Mouse (Mus musculus) forebrain, postnatal 0 days (tissue): ENCODE results near the gene Dlgap4. TPM values are rescaled to one million over a fixed set of nuclear protein-coding genes. Genes with fewer than 3 reads are reported as not detected.
A peak's percentile ranks its signal among the peaks of the same experiment; 100 is the strongest.

Experiments used
- ATAC-seq: fragments of 200-750 bp; cut with Nextera tagmentation; 2 replicates; pipeline ENCODE4 v1.8.0; 2017; ENCODE audit warnings: mild to moderate bottlenecking, moderate library complexity
- DNase-seq: peaks from one replicate; pipeline ENCODE4 v3.0.0-alpha.2; 2015
- H3K27ac ChIP-seq: fragments of 300-500 bp; sonication (generic); 2 replicates; pipeline ENCODE4 v1.5.1; 2014; ENCODE audit warnings: low read depth, mild to moderate bottlenecking, antibody characterized with exemption, low read length, moderate library complexity, mixed read lengths
- H3K27me3 ChIP-seq: fragments of 300-500 bp; sonication (generic); 2 replicates; pipeline ENCODE4 v1.6.1; 2014; ENCODE audit warnings: mild to moderate bottlenecking, low read length, mixed read lengths; ENCODE audit not compliant: insufficient read depth
- H3K36me3 ChIP-seq: fragments of 300-500 bp; sonication (generic); 2 replicates; pipeline ENCODE4 v1.6.1; 2014; ENCODE audit warnings: mild to moderate bottlenecking, moderate library complexity; ENCODE audit not compliant: insufficient read depth
- H3K4me1 ChIP-seq: fragments of 300-500 bp; sonication (generic); 2 replicates; pipeline ENCODE4 v1.6.1; 2014; ENCODE audit warnings: antibody characterized with exemption; ENCODE audit not compliant: insufficient read depth
- H3K4me2 ChIP-seq: fragments of 300-500 bp; sonication (generic); 2 replicates; pipeline ENCODE4 v1.6.1; 2014; ENCODE audit warnings: low read depth, mild to moderate bottlenecking, moderate library complexity
- H3K4me3 ChIP-seq: fragments of 300-500 bp; sonication (generic); 2 replicates; pipeline ENCODE4 v1.5.1; 2014; ENCODE audit warnings: low read depth, low read length, mixed read lengths
- H3K9ac ChIP-seq: fragments of 300-500 bp; sonication (generic); 2 replicates; pipeline ENCODE4 v1.6.1; 2014; ENCODE audit warnings: mild to moderate bottlenecking
- H3K9me3 ChIP-seq: fragments of 300-500 bp; sonication (generic); 2 replicates; pipeline ENCODE4 v1.6.1; 2016; ENCODE audit warnings: low read length
- CTCF ChIP-seq: sonication (generic); IDR thresholded peaks from 2 replicates; pipeline ENCODE4 v1.5.1; 2016; ENCODE audit warnings: antibody characterized with exemption, control low read depth, low read depth
- WGBS: fragments of 180-500 bp; shearing (Covaris S2); extraction: QIAGEN DNeasy Blood & Tissue Kit; methylation state at CpG from one replicate; pipeline ENCODE4 v1.1.7; 2014; 5-methylcytosine and 5-hydroxymethylcytosine counted together
- polyA plus RNA-seq: library from polyadenylated mRNA; unstranded; fragments of >200 nt; fragmentation: Nextera tagmentation; extraction: Ambion mirVana; gene quantifications from 2 replicates; pipeline ENCODE4 v1.2.1, GENCODE M21; 2015
- total RNA-seq: library from RNA; depleted of rRNA; stranded (reverse); fragments of >200 nt; gene quantifications from 2 replicates; pipeline ENCODE4 v1.2.3, GENCODE M21; 2014

The Dlgap4 gene
- total and polyA plus RNA-seq, 2 experiments from 2014 or later: 218 to 354 TPM

GRCm38 (mm10) chr2:156617536-156617935 is 4.0 kb downstream of the Dlgap4 start:
- no peak for TF ChIP-seq CTCF
- H3K4me3 ChIP-seq: no peak overlapping the region
- ATAC-seq: no peak
- peak; percentile 24 for DNase-seq
- H3K9ac ChIP-seq: no peak overlapping the region
- 0 out of 2 replicates have a peak, but pooled peaks cover 3% of the 10 kb centered on the region for H3K4me1 ChIP-seq
- WGBS: 19% methylated on average over 11 of the region's 11 CpGs
- no peak overlapping the region for H3K27ac ChIP-seq
- no peaks in the 10 kb centered on the region for H3K36me3 ChIP-seq
- no peaks in the 10 kb centered on the region for H3K9me3 ChIP-seq
- H3K27me3 ChIP-seq: no peaks in the 10 kb centered on the region
- H3K4me2 ChIP-seq: peak overlapping the region; percentile 11; the same call in 1 of the 2 replicates

- Histone ChIP-seq H3K4me2 (no peak overlapping the region), H3K27me3 (no peaks in the 10 kb centered on the region), H3K9me3 (no peaks in the 10 kb centered on the region), H3K4me3 (no peak overlapping the region), H3K36me3 (no peaks in the 10 kb centered on the region), H3K27ac (no peak overlapping the region), H3K4me1 (no peaks in the 10 kb centered on the region), H3K9ac (no peak overlapping the region)
- DNase-seq (no peak), ATAC-seq (no peak)
- 84% methylated on average over 8 of the region's 8 CpGs for WGBS
- no peak for TF ChIP-seq CTCF
These were observed 7.4 kb downstream of the Dlgap4 start for GRCm38 (mm10) chr2:156620874-156621273.

- DNase-seq: no peak
- no peaks in the 10 kb centered on the region for H3K9me3 ChIP-seq
- WGBS: 39% methylated on average over 5 of the region's 5 CpGs
- TF ChIP-seq CTCF: no peak
- no peak overlapping the region for H3K4me3 ChIP-seq
- H3K4me2 ChIP-seq: no peak overlapping the region
- H3K27me3 ChIP-seq: no peaks in the 10 kb centered on the region
- H3K9ac ChIP-seq: no peak overlapping the region
- H3K27ac ChIP-seq: no peak overlapping the region
- H3K4me1 ChIP-seq: no peaks in the 10 kb centered on the region
- no peaks in the 10 kb centered on the region for H3K36me3 ChIP-seq
- ATAC-seq: peak; percentile 44; the same call in 1 of the 2 replicates
These were observed 7.9 kb downstream of the Dlgap4 start for GRCm38 (mm10) chr2:156621449-156621848.

- no peak for ATAC-seq
These were observed 8.7 kb downstream of the Dlgap4 start for GRCm38 (mm10) chr2:156622192-156622591.

GRCm38 (mm10) chr2:156623246-156623645 is 9.7 kb downstream of the Dlgap4 start:
- H3K9ac ChIP-seq: no peak overlapping the region
- DNase-seq: no peak
- no peaks in the 10 kb centered on the region for H3K9me3 ChIP-seq
- H3K27me3 ChIP-seq: no peaks in the 10 kb centered on the region
- no peak overlapping the region for H3K4me2 ChIP-seq
- 100% methylated on average over 2 of the region's 2 CpGs for WGBS
- no peak overlapping the region for H3K27ac ChIP-seq
- TF ChIP-seq CTCF: no peak
- no peaks in the 10 kb centered on the region for H3K4me1 ChIP-seq
- H3K36me3 ChIP-seq: no peaks in the 10 kb centered on the region
- no peak for ATAC-seq
- no peak overlapping the region for H3K4me3 ChIP-seq

More at GRCm38 (mm10) chr2:156622192-156622591, 8.7 kb downstream of the Dlgap4 start:
- WGBS: 85% methylated on average over 6 of the region's 6 CpGs
- Histone ChIP-seq H3K36me3 (no peaks in the 10 kb centered on the region), H3K4me3 (no peak overlapping the region), H3K4me1 (no peaks in the 10 kb centered on the region), H3K4me2 (no peak overlapping the region), H3K27ac (no peak overlapping the region), H3K9me3 (no peaks in the 10 kb centered on the region), H3K27me3 (no peaks in the 10 kb centered on the region), H3K9ac (no peak overlapping the region)
- DNase-seq: no peak
- TF ChIP-seq CTCF: no peak

- H3K4me2 ChIP-seq: no peak overlapping the region
- H3K36me3 ChIP-seq: no peaks in the 10 kb centered on the region
- H3K9ac ChIP-seq: no peak overlapping the region
- H3K4me1 ChIP-seq: no peaks in the 10 kb centered on the region
- no peak for TF ChIP-seq CTCF
- no peak for DNase-seq
- 87% methylated on average over 18 of the region's 18 CpGs for WGBS
- no peaks in the 10 kb centered on the region for H3K9me3 ChIP-seq
- no peak overlapping the region for H3K4me3 ChIP-seq
- no peak for ATAC-seq
- H3K27ac ChIP-seq: no peak overlapping the region
- H3K27me3 ChIP-seq: no peaks in the 10 kb centered on the region
These were observed 11.8 kb downstream of the Dlgap4 start for GRCm38 (mm10) chr2:156625307-156625706.

GRCm38 (mm10) chr2:156626119-156626518 is 12.6 kb downstream of the Dlgap4 start:
- H3K4me3 ChIP-seq: no peak overlapping the region
- no peak overlapping the region for H3K9ac ChIP-seq
- no peak overlapping the region for H3K27ac ChIP-seq
- DNase-seq (no peak), ATAC-seq (no peak)
- no peak for TF ChIP-seq CTCF
- H3K27me3 ChIP-seq: no peaks in the 10 kb centered on the region
- H3K36me3 ChIP-seq: no peaks in the 10 kb centered on the region
- H3K9me3 ChIP-seq: no peaks in the 10 kb centered on the region
- 83% methylated on average over 9 of the region's 9 CpGs for WGBS
- H3K4me2 ChIP-seq: no peak overlapping the region
- no peaks in the 10 kb centered on the region for H3K4me1 ChIP-seq
